In the genomic region with DNA sequence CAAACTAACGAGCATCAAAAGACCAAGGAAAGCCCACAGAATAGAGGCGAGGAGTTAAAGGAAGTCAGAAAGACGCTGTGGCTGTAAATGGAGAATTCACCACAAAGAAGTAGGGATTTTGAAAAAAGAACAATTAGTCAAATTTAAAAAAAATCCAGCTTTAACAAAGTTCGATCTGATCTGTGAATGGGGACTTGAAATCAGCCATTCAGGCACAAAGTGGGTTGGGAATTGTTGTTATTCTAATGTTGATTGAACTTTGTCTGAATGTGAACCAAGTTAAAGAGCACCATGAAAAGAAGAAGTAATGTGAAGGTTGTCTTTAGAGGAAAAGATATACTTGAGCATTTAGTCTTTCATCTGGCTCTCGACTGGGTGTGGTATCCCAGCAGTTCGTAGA, we compare ENCODE assay signal across 19 mouse cellular contexts.
"Had no signal": no experiment of that assay in that cellular context is flagged by ENCODE, and none has a peak within 500 bp of the region (broad histone marks: within the 10 kb centered on the region; RNA-seq: fewer than 3 reads in every experiment).

No protein-coding gene starts in this region.

- H3K9ac ChIP-seq: liver, postnatal 0 days; lung, embryonic 15.5 days; midbrain, embryonic 12.5 days; neural tube, embryonic 13.5 days; neural tube, embryonic 15.5 days had no signal

- H3K27me3 ChIP-seq: lung, embryonic 15.5 days; midbrain, embryonic 12.5 days; neural tube, embryonic 13.5 days; neural tube, embryonic 15.5 days had no signal

- H3K36me3 ChIP-seq: lung, embryonic 15.5 days; midbrain, embryonic 10.5 days; midbrain, embryonic 12.5 days; neural tube, embryonic 13.5 days; neural tube, embryonic 15.5 days had no signal

- H3K4me1 ChIP-seq: lung, embryonic 15.5 days; midbrain, embryonic 12.5 days; neural tube, embryonic 13.5 days; neural tube, embryonic 15.5 days had no signal

- H3K4me3 ChIP-seq: lung, embryonic 15.5 days; midbrain, embryonic 10.5 days; midbrain, embryonic 12.5 days; myocyte; neural tube, embryonic 13.5 days; neural tube, embryonic 15.5 days had no signal

- H3K9me3 ChIP-seq: lung, embryonic 15.5 days; midbrain, embryonic 10.5 days; midbrain, embryonic 12.5 days; neural tube, embryonic 13.5 days; neural tube, embryonic 15.5 days had no signal

- DNase-seq: liver, postnatal 0 days; lung, adult 2 months; lung, postnatal 14 days; lung, postnatal 4 days; midbrain, embryonic 14.5 days; retina, postnatal 1 day; right cerebral cortex, adult 18-20 months; right cerebral cortex, postnatal 25 days; right cerebral cortex, postnatal 4 days; spleen, adult 18-20 months; thymus, adult 18-20 months; thymus, postnatal 14 days; thymus, postnatal 36 days had no signal

- H3K27ac ChIP-seq: lung, embryonic 15.5 days; midbrain, embryonic 10.5 days; midbrain, embryonic 12.5 days; neural tube, embryonic 13.5 days; neural tube, embryonic 15.5 days had no signal
